Comparison of ENCODE assay signal across 14 mouse cellular contexts in the genomic region with DNA sequence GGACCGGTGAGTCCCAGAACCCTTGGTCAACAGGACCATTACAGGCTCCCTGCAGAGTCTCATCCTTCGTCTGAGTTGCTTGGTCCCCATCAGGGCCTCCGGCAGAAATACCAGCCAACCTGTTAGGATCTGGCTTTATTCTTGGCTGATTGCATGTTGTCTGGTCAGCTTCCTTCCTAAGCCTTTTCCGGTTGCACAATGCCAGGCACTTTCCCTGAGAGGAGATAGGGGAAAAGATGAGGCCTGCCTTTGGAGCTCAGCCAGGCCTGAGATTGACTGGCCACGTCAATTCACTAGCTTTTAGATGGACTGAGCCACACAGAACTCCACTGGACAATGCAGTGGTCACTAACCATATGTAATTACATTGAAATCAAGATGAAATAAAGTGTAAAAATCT.
DNase-seq lines count a peak whose midpoint lies in the region; ATAC-seq and TF ChIP-seq lines count a peak whose summit lies in the region.
"Had no signal": no experiment of that assay in that cellular context is flagged by ENCODE, and none has a peak within 500 bp of the region (broad histone marks: within the 10 kb centered on the region; RNA-seq: fewer than 3 reads in every experiment).

No protein-coding gene starts in this region.

- H3K4me1 ChIP-seq in forebrain, embryonic 10.5 days: peaks cover 73% of the 10 kb centered on the region
- peaks cover 17% of the 10 kb centered on the region for H3K4me1 ChIP-seq in forebrain, embryonic 14.5 days (ENCODE audit: control insufficient read depth, insufficient read depth, low read length)
- H3K4me1 ChIP-seq in liver, postnatal 0 days (ENCODE audit: insufficient read depth): peaks cover 4% of the 10 kb centered on the region; the same call in 1 of the 2 replicates
- H3K4me1 ChIP-seq in midbrain, embryonic 16.5 days (ENCODE audit: control insufficient read depth, insufficient read depth, low read length): no peaks in the 10 kb centered on the region
- H3K4me1 ChIP-seq in hindbrain, postnatal 0 days (ENCODE audit: insufficient read depth, low read length): 0 out of 2 replicates have a peak, but pooled peaks cover 5% of the 10 kb centered on the region

- H3K36me3 ChIP-seq in forebrain, embryonic 10.5 days (replicated peaks): 0 out of 2 replicates have a peak, but pooled peaks cover 3% of the 10 kb centered on the region
- H3K36me3 ChIP-seq in forebrain, embryonic 14.5 days (ENCODE audit: control insufficient read depth, insufficient read depth, low read length): no peaks in the 10 kb centered on the region
- no peaks in the 10 kb centered on the region for H3K36me3 ChIP-seq in liver, postnatal 0 days (replicated peaks; ENCODE audit: insufficient read depth, low read length)
- no peaks in the 10 kb centered on the region for H3K36me3 ChIP-seq in myocyte (ENCODE audit: control insufficient read depth, insufficient read depth)
- no peaks in the 10 kb centered on the region for H3K36me3 ChIP-seq in midbrain, embryonic 16.5 days (ENCODE audit: control insufficient read depth, insufficient read depth, low read length)
- H3K36me3 ChIP-seq in hindbrain, postnatal 0 days (ENCODE audit: insufficient read depth, low read length): no peaks in the 10 kb centered on the region
- H3K36me3 ChIP-seq: embryonic facial prominence, embryonic 15.5 days; liver, embryonic 12.5 days; midbrain, embryonic 13.5 days had no signal

- H3K9ac ChIP-seq in forebrain, embryonic 14.5 days (ENCODE audit: low read length): no peak overlapping the region
- H3K9ac ChIP-seq in liver, postnatal 0 days (replicated peaks): no peak overlapping the region
- no peak overlapping the region for H3K9ac ChIP-seq in midbrain, embryonic 16.5 days (ENCODE audit: low read depth, low read length)
- no peak overlapping the region for H3K9ac ChIP-seq in hindbrain, postnatal 0 days (replicated peaks; ENCODE audit: low read length)
- H3K9ac ChIP-seq: embryonic facial prominence, embryonic 15.5 days; liver, embryonic 12.5 days; midbrain, embryonic 13.5 days had no signal

- no peak for TF ChIP-seq POLR2A in myocyte (IDR thresholded peaks at IDR 0.05; ENCODE audit: insufficient read length, low read depth)

- DNase-seq in forebrain, embryonic 10.5 days (ENCODE audit: extremely low spot score, low spot score): no peak
- DNase-seq in forebrain, embryonic 14.5 days (ENCODE audit: low spot score): no peak
- no peak for DNase-seq in liver, postnatal 0 days
- no peak for DNase-seq in liver
- peak; percentile 40 to 57 for DNase-seq in kidney, postnatal 25 days
- no peak for DNase-seq in hindbrain, postnatal 0 days (ENCODE audit: low spot score)
- DNase-seq: cerebellum, postnatal 10 days; right cerebral cortex, postnatal 25 days had no signal

- no peak overlapping the region for H3K4me2 ChIP-seq in forebrain, embryonic 14.5 days (ENCODE audit: low read length)
- no peak overlapping the region for H3K4me2 ChIP-seq in liver, postnatal 0 days (ENCODE audit: low read depth, low read length)
- no peak overlapping the region for H3K4me2 ChIP-seq in myocyte (ENCODE audit: low read depth)
- H3K4me2 ChIP-seq in midbrain, embryonic 16.5 days (ENCODE audit: low read length): no peak overlapping the region
- H3K4me2 ChIP-seq in hindbrain, postnatal 0 days (ENCODE audit: low read depth, low read length): no peak overlapping the region
- H3K4me2 ChIP-seq: embryonic facial prominence, embryonic 15.5 days; liver, embryonic 12.5 days; midbrain, embryonic 13.5 days had no signal

- H3ac ChIP-seq in myocyte (ENCODE audit: control insufficient read depth, insufficient read length): no peak overlapping the region

- WGBS in forebrain, embryonic 10.5 days: 86% methylated on average over 5 of the region's 5 CpGs
- WGBS in forebrain, embryonic 14.5 days: 82% methylated on average over 5 of the region's 5 CpGs
- 60% methylated on average over 5 of the region's 5 CpGs for WGBS in liver, postnatal 0 days (ENCODE audit: insufficient replicate concordance)
- 79% methylated on average over 5 of the region's 5 CpGs for WGBS in midbrain, embryonic 16.5 days
- 76% methylated on average over 5 of the region's 5 CpGs for whole genome bisulfite sequencing in hindbrain, postnatal 0 days

- H3K79me2 ChIP-seq in myocyte (ENCODE audit: control insufficient read depth, insufficient read depth): no peaks in the 10 kb centered on the region

- ATAC-seq in forebrain, embryonic 14.5 days: no peak
- ATAC-seq in liver, postnatal 0 days: no peak
- ATAC-seq in midbrain, embryonic 16.5 days: no peak
- no peak for ATAC-seq in hindbrain, postnatal 0 days
- ATAC-seq: intestine, embryonic 16.5 days; liver, embryonic 12.5 days; midbrain, embryonic 13.5 days had no signal

- no peak for TF ChIP-seq CTCF in liver, postnatal 0 days (IDR thresholded peaks at IDR 0.05; ENCODE audit: low read depth)
- TF ChIP-seq CTCF in hindbrain, postnatal 0 days (IDR thresholded peaks at IDR 0.05; ENCODE audit: low read depth): no peak

- H3K27me3 ChIP-seq in forebrain, embryonic 10.5 days (ENCODE audit: poor library complexity, severe bottlenecking): no peaks in the 10 kb centered on the region; the same call in 1 of the 2 replicates
- no peaks in the 10 kb centered on the region for H3K27me3 ChIP-seq in forebrain, embryonic 14.5 days (replicated peaks; ENCODE audit: control insufficient read depth, insufficient read depth, low read length)
- H3K27me3 ChIP-seq in liver, postnatal 0 days (ENCODE audit: insufficient read depth, low read length): no peaks in the 10 kb centered on the region
- no peaks in the 10 kb centered on the region for H3K27me3 ChIP-seq in myocyte (ENCODE audit: control insufficient read depth, insufficient read depth, insufficient read length)
- H3K27me3 ChIP-seq in midbrain, embryonic 16.5 days (ENCODE audit: control insufficient read depth, insufficient read depth, low read depth, low read length): no peaks in the 10 kb centered on the region
- no peaks in the 10 kb centered on the region for H3K27me3 ChIP-seq in hindbrain, postnatal 0 days (ENCODE audit: insufficient read depth, low read length)
- H3K27me3 ChIP-seq: embryonic facial prominence, embryonic 15.5 days; liver, embryonic 12.5 days; midbrain, embryonic 13.5 days had no signal

- no peak overlapping the region for H3K4me3 ChIP-seq in forebrain, embryonic 10.5 days
- H3K4me3 ChIP-seq in forebrain, embryonic 14.5 days (ENCODE audit: low read depth, low read length): no peak overlapping the region
- no peak overlapping the region for H3K4me3 ChIP-seq in liver, postnatal 0 days (ENCODE audit: low read depth, low read length)
- H3K4me3 ChIP-seq in myocyte: no peak overlapping the region
- no peak overlapping the region for H3K4me3 ChIP-seq in midbrain, embryonic 16.5 days (ENCODE audit: low read depth, low read length)
- no peak overlapping the region for H3K4me3 ChIP-seq in hindbrain, postnatal 0 days (ENCODE audit: low read length)
- H3K4me3 ChIP-seq: embryonic facial prominence, embryonic 15.5 days; liver, embryonic 12.5 days; midbrain, embryonic 13.5 days had no signal

- TF ChIP-seq EP300 in liver, postnatal 0 days (IDR thresholded peaks at IDR 0.05; ENCODE audit: low read depth): peak; percentile 50

- H3K9me3 ChIP-seq in forebrain, embryonic 10.5 days: peaks cover 6% of the 10 kb centered on the region; the same call in 1 of the 2 replicates
- H3K9me3 ChIP-seq in forebrain, embryonic 14.5 days (replicated peaks; ENCODE audit: control insufficient read depth, low read length): no peaks in the 10 kb centered on the region
- no peaks in the 10 kb centered on the region for H3K9me3 ChIP-seq in liver, postnatal 0 days (ENCODE audit: low read length)
- no peaks in the 10 kb centered on the region for H3K9me3 ChIP-seq in midbrain, embryonic 16.5 days (replicated peaks; ENCODE audit: control insufficient read depth, low read length, poor library complexity, severe bottlenecking)
- H3K9me3 ChIP-seq in hindbrain, postnatal 0 days (ENCODE audit: low read length): no peaks in the 10 kb centered on the region
- H3K9me3 ChIP-seq: embryonic facial prominence, embryonic 15.5 days; liver, embryonic 12.5 days had no signal

- peak overlapping the region; percentile 89 for H3K27ac ChIP-seq in forebrain, embryonic 10.5 days
- H3K27ac ChIP-seq in forebrain, embryonic 14.5 days (ENCODE audit: low read depth, low read length): no peak overlapping the region
- H3K27ac ChIP-seq in liver, postnatal 0 days (ENCODE audit: low read depth): no peak overlapping the region
- H3K27ac ChIP-seq in midbrain, embryonic 16.5 days (ENCODE audit: low read length): no peak overlapping the region
- no peak overlapping the region for H3K27ac ChIP-seq in hindbrain, postnatal 0 days
- H3K27ac ChIP-seq: embryonic facial prominence, embryonic 15.5 days; liver, embryonic 12.5 days; midbrain, embryonic 13.5 days had no signal

TF ChIP-seq in myocyte, 11 proteins besides CTCF, POLR2A, EP300 and RAD21:
- no peak for TF ChIP-seq TCF12 (IDR thresholded peaks at IDR 0.05; ENCODE audit: insufficient read depth, poor library complexity, severe bottlenecking)
- 0 out of 2 replicates have a peak, but pooled peaks have one; percentile 30 for TF ChIP-seq CEBPB (IDR thresholded peaks at IDR 0.05; ENCODE audit: insufficient read depth, poor library complexity, severe bottlenecking)

Comparison
In these comparisons a context has a peak if more than half of its experiments do, and no peak if none do; other contexts are left out.
1. DNase-seq: peak in kidney, postnatal 25 days (2 of 2); none in forebrain, embryonic 10.5 days (single experiment), forebrain, embryonic 14.5 days (single experiment), liver, postnatal 0 days (single experiment), liver (single experiment) and hindbrain, postnatal 0 days (single experiment).